Mouse (Mus musculus) heart, adult 2 months (tissue): ENCODE data around the gene Pkp3. TPM values are rescaled to one million over a fixed set of nuclear protein-coding genes. Genes with fewer than 3 reads are reported as not detected.

ENCODE experiments used
- DNase-seq, 2 experiments: peaks; one replicate each; pipeline ENCODE4 v3.0.0; 2021
- H3K27ac ChIP-seq: fragments of 200-600 bp; 2 replicates; pipeline ENCODE4 v1.8.1; 2022
- H3K27me3 ChIP-seq: fragments of 200-500 bp; 2 replicates; pipeline ENCODE4 v1.6.1; 2012; ENCODE audit warnings: mild to moderate bottlenecking, low read length, inconsistent platforms, mixed read lengths; ENCODE audit not compliant: control insufficient read depth, insufficient read depth
- H3K36me3 ChIP-seq: fragments of 200-500 bp; 2 replicates; pipeline ENCODE4 v1.6.1; 2012; ENCODE audit warnings: low read length, inconsistent platforms; ENCODE audit not compliant: control insufficient read depth, insufficient read depth
- H3K4me1 ChIP-seq: fragments of 200-500 bp; 2 replicates; pipeline ENCODE4 v1.6.1; 2011; ENCODE audit warnings: low read length; ENCODE audit not compliant: control insufficient read depth, insufficient read depth
- H3K4me3 ChIP-seq: fragments of 200-600 bp; 2 replicates; pipeline ENCODE4 v1.8.1; 2022
- H3K79me2 ChIP-seq: fragments of 200-500 bp; replicated peaks from 2 replicates; pipeline ENCODE4 v1.6.1; 2012; ENCODE audit warnings: mild to moderate bottlenecking, inconsistent platforms, low read length, moderate library complexity, mixed read lengths; ENCODE audit not compliant: control insufficient read depth, insufficient read depth
- H3K9ac ChIP-seq: fragments of 200-500 bp; 2 replicates; pipeline ENCODE4 v1.6.1; 2012; ENCODE audit warnings: low read depth, mild to moderate bottlenecking, control low read depth, inconsistent platforms, low read length, mixed read lengths
- CTCF ChIP-seq: fragments of 200-600 bp; IDR thresholded peaks from 2 replicates; pipeline ENCODE4 v1.8.1; 2022; ENCODE audit warnings: antibody characterized with exemption, mild to moderate bottlenecking, moderate library complexity
- EP300 ChIP-seq: fragments of 200-500 bp; IDR thresholded peaks from 2 replicates; pipeline ENCODE4 v1.6.1; 2011; ENCODE audit warnings: low read depth, low read length, control low read depth; ENCODE audit not compliant: insufficient read depth
- POLR2A ChIP-seq: fragments of 200-500 bp; IDR thresholded peaks from 2 replicates; pipeline ENCODE4 v1.6.1; 2011; ENCODE audit warnings: mild to moderate bottlenecking, low read depth, low read length, control low read depth; ENCODE audit not compliant: insufficient read depth
- WGBS: fragments of 180-500 bp; shearing (Covaris S2); methylation state at CpG from one replicate; pipeline ENCODE4 v1.1.7; 2018; 5-methylcytosine and 5-hydroxymethylcytosine counted together
- intact Hi-C: fragments of 180-260 bp; cut with DNase I; formaldehyde crosslinking; loops from one replicate; pipeline ENCODE4 v1.15.1; 2025
- polyA plus RNA-seq: library from polyadenylated mRNA; depleted of rRNA; stranded (reverse); fragments of >200 nt; gene quantifications from 2 replicates; pipeline ENCODE4 v1.2.3, GENCODE M21; 2012
- total RNA-seq, 2 experiments: library from RNA; stranded (reverse); gene quantifications; 2 replicates each; pipeline ENCODE4 v1.2.3; 2021

Gene Pkp3
- total and polyA plus RNA-seq, 3 experiments: 0.20 to 1.6 (median 0.21) TPM

GRCm38 (mm10) chr7:141094487-141095205 lies 16.6 kb downstream of the Pkp3 start:
- no peaks in the 10 kb centered on the region for H3K27me3 ChIP-seq
- no peaks in the 10 kb centered on the region for H3K79me2 ChIP-seq
- 56% methylated on average over 15 of the region's 15 CpGs for WGBS
- H3K36me3 ChIP-seq: no peaks in the 10 kb centered on the region
- H3K9ac ChIP-seq: no peak overlapping the region
- H3K4me1 ChIP-seq: peaks cover 10% of the 10 kb centered on the region
- H3K27ac ChIP-seq: no peak overlapping the region
- intact Hi-C loops: no loop called here
- TF ChIP-seq POLR2A (no peak), CTCF (no peak), EP300 (no peak)
- no peak overlapping the region for H3K4me3 ChIP-seq
- DNase-seq: no peak

GRCm38 (mm10) chr7:141096021-141096420 lies 18.0 kb downstream of the Pkp3 start:
- no peak for DNase-seq
- Histone ChIP-seq H3K27me3 (no peaks in the 10 kb centered on the region), H3K36me3 (no peaks in the 10 kb centered on the region), H3K4me3 (peak overlapping the region; percentile 36), H3K4me1 (peaks cover 10% of the 10 kb centered on the region), H3K9ac (peak overlapping the region; percentile 70), H3K27ac (peak overlapping the region; percentile 62), H3K79me2 (no peaks in the 10 kb centered on the region)
- 61% methylated on average over 6 of the region's 6 CpGs for WGBS
- intact Hi-C loops: loop anchor here (1.0 kb wide), 1 partner anchor 26 kb away; the partner anchor contains the start of gene Ptdss2
- TF ChIP-seq POLR2A: no peak
- TF ChIP-seq EP300: no peak
- no peak for TF ChIP-seq CTCF

GRCm38 (mm10) chr7:141096649-141097056 lies 18.6 kb downstream of the Pkp3 start:
- TF ChIP-seq EP300 (peak; percentile 45; the same call in 1 of the 2 replicates), CTCF (peak; percentile 54), POLR2A (peak; percentile 79)
- Histone ChIP-seq H3K79me2 (no peaks in the 10 kb centered on the region), H3K4me1 (peaks cover 10% of the 10 kb centered on the region), H3K27me3 (no peaks in the 10 kb centered on the region), H3K9ac (peak overlapping the region; percentile 70), H3K36me3 (no peaks in the 10 kb centered on the region), H3K27ac (peak overlapping the region; percentile 69), H3K4me3 (peak overlapping the region; percentile 42)
- WGBS: 33% methylated on average over 6 of the region's 6 CpGs
- intact Hi-C loops: loop anchor here (1.0 kb wide), 1 partner anchor 26 kb away; the partner anchor contains the start of gene Ptdss2
- peak; percentile 81 to 89 for DNase-seq

GRCm38 (mm10) chr7:141097177-141097576 lies 19.2 kb downstream of the Pkp3 start:
- H3K79me2 ChIP-seq: no peaks in the 10 kb centered on the region
- peaks cover 10% of the 10 kb centered on the region for H3K4me1 ChIP-seq
- H3K27ac ChIP-seq: peak overlapping the region; percentile 55
- H3K36me3 ChIP-seq: no peaks in the 10 kb centered on the region
- H3K9ac ChIP-seq: no peak overlapping the region
- no peaks in the 10 kb centered on the region for H3K27me3 ChIP-seq
- intact Hi-C loops: no loop called here
- TF ChIP-seq POLR2A (no peak), EP300 (no peak), CTCF (no peak)
- DNase-seq: no peak
- WGBS: 82% methylated on average over 5 of the region's 5 CpGs
- no peak overlapping the region for H3K4me3 ChIP-seq

GRCm38 (mm10) chr7:141099911-141100691 lies 22.1 kb downstream of the Pkp3 start, which contains the start of gene Sigirr:
Gene Sigirr (minus strand): TSS chr7:141100572.
- peak within 1 kb of the TSS; percentile 11 for H3K9ac ChIP-seq

More at GRCm38 (mm10) chr7:141099911-141100691, 22.1 kb downstream of the Pkp3 start, which contains the start of gene Sigirr:
- Histone ChIP-seq H3K27me3 (no peaks in the 10 kb centered on the region), H3K79me2 (no peaks in the 10 kb centered on the region), H3K27ac (no peak within 1 kb of the TSS; the same call in 1 of the 2 replicates), H3K4me1 (peaks cover 5% of the 10 kb centered on the region), H3K4me3 (peak within 1 kb of the TSS; percentile 48), H3K36me3 (no peaks in the 10 kb centered on the region)
- TF ChIP-seq EP300 (no peak), POLR2A (no peak), CTCF (no peak)
- peak; percentile 47 to 57 for DNase-seq
- 2% methylated on average over 56 of the region's 56 CpGs for WGBS
- intact Hi-C loops: no loop called here
